Mouse (Mus musculus): ENCODE measurements at regions not wholly inside any gene's neighbourhood (a gene's known extent, or its start where the extent isn't known, plus 50 kb on each side); places are given as distances from the start of the nearest gene placed in this dataset.

GRCm38 (mm10) chr4:47534959-47535358 is 60.5 kb downstream of the Sec61b start:
- no peak for DNase-seq (ENCODE audit: low spot score in 2 of 2)

- DNase-seq (ENCODE audit: low spot score in 2 of 2) = no peak
Measured at GRCm38 (mm10) chr4:47567694-47568093, 93.2 kb downstream of the Sec61b start.

GRCm38 (mm10) chr4:47570846-47571245 is 96.4 kb downstream of the Sec61b start:
- no peak for DNase-seq (ENCODE audit: low spot score in 2 of 2)

GRCm38 (mm10) chr4:47576011-47576410 is 101.6 kb downstream of the Sec61b start:
- DNase-seq (ENCODE audit: low spot score in 2 of 2) = no peak

DNA sequence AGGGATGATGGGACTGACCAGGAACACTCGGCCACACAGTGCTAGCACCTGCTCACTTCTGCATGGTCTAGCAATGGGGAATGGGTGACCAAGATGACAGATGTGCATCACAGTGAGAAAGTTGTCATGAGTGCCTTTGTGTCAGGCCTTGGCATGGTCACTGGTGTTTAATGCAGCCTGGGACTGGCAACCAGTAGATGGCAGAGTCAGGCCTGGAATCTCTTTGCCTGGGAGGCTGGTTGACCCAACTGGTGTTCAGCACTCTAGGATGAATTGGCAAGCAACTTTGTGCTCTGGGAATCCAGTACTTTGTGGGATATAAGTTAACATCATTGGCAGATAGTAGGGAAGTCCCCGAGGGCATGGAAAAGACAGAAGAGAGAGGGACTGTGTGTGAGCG is 103.0 kb downstream of the Sec61b start:
- no peak for DNase-seq (ENCODE audit: low spot score in 2 of 2)

GRCm38 (mm10) chr4:47578637-47579036 is 104.2 kb downstream of the Sec61b start:
- no peak for DNase-seq (ENCODE audit: low spot score in 2 of 2)

GRCm38 (mm10) chr4:47580556-47580955 is 106.1 kb downstream of the Sec61b start:
- no peak for DNase-seq (ENCODE audit: low spot score in 2 of 2)

DNA sequence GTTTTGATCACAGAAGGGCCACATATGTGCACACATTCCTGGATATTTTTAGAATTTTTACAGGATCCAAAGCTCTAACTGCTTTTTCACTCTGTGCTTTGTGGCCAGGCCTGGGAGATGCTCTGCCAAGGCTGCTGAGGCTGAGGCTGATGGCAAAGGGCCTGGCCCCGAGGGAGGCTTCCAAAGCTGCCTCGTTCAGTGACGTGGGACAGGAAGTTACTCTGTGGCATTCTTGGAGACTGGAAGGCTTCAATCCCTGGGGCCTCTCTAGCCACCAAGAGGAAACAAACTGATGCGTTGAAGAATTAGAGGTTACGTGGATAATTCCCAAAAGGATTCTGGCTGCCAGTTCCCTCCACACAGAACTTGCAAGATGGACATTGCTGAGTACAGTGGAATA is 112.8 kb downstream of the Sec61b start:
- no peak for DNase-seq (ENCODE audit: low spot score in 2 of 2)

- no peak for DNase-seq (ENCODE audit: low spot score in 2 of 2)
Measured at GRCm38 (mm10) chr4:47592271-47592986, 118.0 kb downstream of the Sec61b start.

- DNase-seq (ENCODE audit: low spot score in 2 of 2) = no peak
Measured at GRCm38 (mm10) chr4:47593155-47593554, 118.7 kb downstream of the Sec61b start.

DNA sequence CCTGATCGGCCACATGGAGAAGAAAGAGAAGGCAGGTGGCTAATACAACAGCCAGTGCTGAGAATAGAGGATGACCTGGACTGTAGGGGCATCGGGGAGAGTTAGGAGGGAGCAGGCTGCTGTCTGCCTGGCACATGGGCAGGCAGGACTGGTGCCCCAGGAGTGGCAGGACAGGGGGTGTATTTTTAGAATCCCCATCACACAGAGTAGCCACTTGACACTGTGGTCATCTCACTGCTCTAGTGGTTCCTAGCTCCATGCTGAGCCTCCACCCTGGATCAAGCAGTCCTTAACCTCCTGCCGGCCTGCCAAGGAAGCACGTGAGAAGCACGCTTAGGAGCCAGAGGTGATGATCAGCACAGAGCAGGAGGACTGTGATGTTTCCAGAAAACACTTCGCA is 119.7 kb downstream of the Sec61b start:
- DNase-seq (ENCODE audit: low spot score in 2 of 2) = no peak

GRCm38 (mm10) chr4:47595841-47596240 is 121.4 kb downstream of the Sec61b start:
- DNase-seq (ENCODE audit: low spot score in 2 of 2) = no peak

DNA sequence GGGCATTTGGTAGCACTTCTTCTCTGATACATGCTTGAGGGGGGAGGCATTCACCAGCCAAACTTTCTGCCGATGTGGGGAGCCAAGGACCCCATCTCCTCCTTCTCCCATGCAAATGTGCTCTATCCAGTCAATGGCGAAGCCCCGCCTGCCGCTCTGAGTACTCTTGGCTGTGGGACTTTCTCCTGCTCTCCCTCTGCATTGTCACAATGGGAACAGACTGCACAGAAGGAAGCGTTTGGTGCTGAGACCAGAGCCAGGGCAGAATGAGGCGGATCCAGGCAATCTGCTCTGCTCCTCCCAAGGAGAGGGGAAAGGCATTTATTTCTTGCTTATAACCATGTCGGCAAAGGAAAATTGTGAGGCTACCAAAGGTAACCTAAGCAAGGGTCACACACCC is 123.1 kb downstream of the Sec61b start:
- DNase-seq (ENCODE audit: low spot score in 2 of 2) = no peak

GRCm38 (mm10) chr4:47598216-47598615 is 123.8 kb downstream of the Sec61b start:
- DNase-seq (ENCODE audit: low spot score in 2 of 2) = peak in 1 of 2 experiments; percentile 36

DNA sequence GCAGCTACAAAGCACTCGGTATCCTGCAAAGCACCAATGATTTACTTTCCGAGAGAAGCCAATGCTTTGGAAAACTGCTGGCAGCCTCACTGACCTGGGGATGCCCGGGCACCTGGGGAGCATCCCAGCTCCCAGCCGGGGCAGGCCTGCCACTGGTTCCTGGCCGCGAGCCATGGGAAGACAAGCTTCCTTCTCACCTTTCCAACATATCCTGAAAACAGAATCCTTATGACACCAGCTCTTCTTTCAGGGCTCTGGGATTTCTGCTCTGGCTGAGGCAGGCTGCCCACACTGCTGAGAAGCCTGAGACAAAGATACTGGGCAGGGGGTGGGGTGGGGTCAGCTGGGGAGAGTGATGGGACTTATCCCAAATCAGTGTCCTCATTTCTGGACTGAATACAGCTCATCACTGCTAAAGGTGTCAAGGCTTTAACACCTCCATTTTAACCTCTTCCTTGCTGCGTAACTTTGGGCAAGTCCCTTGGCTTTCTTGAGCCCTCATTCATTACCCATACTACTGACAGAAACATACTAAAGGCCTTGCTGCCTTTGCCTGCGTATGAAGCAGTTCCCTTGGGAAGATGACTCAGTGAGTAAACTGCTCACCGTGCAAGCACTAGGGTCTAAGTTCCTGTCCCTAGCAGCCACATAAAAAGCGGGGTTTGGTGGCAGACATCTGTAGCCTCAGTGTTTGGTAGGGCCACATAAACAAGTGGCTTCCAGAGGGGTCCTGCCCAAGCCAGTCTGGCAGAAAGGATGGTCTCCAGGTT is 127.0 kb downstream of the Sec61b start:
- no peak for DNase-seq (ENCODE audit: low spot score in 2 of 2)

GRCm38 (mm10) chr4:47603378-47603777 is 128.9 kb downstream of the Sec61b start:
- no peak for DNase-seq (ENCODE audit: low spot score in 2 of 2)

- DNase-seq (ENCODE audit: low spot score in 2 of 2) = no peak
Measured at GRCm38 (mm10) chr4:47603847-47604397, 129.5 kb downstream of the Sec61b start.

GRCm38 (mm10) chr4:47605676-47606075 is 131.2 kb downstream of the Sec61b start:
- no peak for DNase-seq (ENCODE audit: low spot score in 2 of 2)

DNA sequence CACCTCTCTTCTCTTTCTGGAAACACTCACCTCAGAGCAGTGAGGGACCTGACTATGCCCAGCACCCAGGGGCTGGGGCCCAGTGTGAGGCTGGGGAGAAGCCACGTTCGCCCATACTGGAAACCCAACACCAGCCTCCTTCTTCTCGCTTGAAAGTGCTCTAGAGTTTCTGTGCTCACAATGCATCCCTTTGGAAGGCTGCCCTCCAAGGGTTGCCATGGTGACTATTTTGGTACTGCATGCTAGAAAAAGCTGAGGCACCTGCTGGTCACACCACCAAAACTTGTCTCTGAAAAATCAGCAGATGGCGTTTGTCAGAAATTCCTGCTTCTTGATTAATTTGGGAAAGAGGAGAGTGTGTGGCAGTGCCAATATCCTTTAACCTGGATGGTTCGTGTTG is 134.2 kb downstream of the Sec61b start:
- no peak for DNase-seq (ENCODE audit: low spot score in 2 of 2)

DNA sequence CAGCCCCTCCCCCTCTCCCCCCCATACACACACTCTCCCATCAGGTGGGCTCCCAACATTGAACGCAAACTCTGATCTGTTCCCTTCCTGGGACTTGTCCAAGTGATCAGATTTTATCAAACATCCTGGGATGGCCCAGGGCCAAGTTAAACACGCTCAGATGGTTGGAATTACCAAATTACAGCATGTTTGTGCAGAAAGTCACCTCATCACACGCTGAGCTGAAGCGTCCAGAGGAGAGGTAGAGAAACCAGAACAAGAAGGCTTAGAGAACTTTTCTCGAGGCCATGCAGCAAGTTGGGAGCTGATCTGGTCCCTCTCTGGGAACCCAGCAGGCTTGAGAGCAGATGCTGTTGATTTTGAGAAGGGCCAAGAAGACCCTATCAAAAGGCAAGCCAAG is 136.5 kb downstream of the Sec61b start:
- DNase-seq (ENCODE audit: low spot score in 2 of 2) = no peak

- no peak for DNase-seq (ENCODE audit: low spot score in 2 of 2)
Measured at GRCm38 (mm10) chr4:47616525-47616924, 142.1 kb downstream of the Sec61b start.

DNA sequence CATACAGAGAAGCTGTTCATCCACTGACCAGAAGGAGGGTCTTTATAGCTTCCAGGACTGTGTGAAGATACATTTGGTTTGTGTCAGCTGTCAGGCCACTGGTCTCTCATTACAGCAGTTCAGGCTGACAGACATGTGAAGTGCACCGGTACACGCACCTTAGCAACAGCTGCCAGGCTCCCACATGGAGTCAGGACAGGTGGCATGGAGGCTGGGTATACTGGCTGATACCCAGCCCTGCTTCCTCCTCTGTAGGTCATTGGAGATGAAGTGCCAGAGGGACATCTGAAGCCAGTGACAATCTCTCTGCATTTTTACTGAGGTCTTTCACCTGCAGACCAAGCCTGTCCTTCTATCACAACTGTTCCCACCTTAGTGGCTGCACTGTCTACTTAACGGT is 146.2 kb downstream of the Sec61b start:
- no peak for DNase-seq (ENCODE audit: low spot score in 2 of 2)

All from spleen, postnatal 10 days (tissue).